Mouse (Mus musculus): Measurements from ENCODE around the gene Atp6v0d1.

- TF ChIP-seq ZC3H11A (IDR thresholded peaks at IDR 0.05; ENCODE audit: borderline replicate concordance, low read depth, low read length) (no peak), MAFK (IDR thresholded peaks at IDR 0.05; ENCODE audit: insufficient read depth, low read depth, low read length) (no peak), HCFC1 (IDR thresholded peaks at IDR 0.05; ENCODE audit: borderline replicate concordance, insufficient read depth, low read length) (no peak), ZNF384 (IDR thresholded peaks at IDR 0.05; ENCODE audit: low read depth, low read length) (no peak)
Observed at GRCm38 (mm10) chr8:105488082-105488481, 77.8 kb downstream of the Atp6v0d1 start.

All from ES-E14 (cell line).